Mouse (Mus musculus) MEL (cell line): ENCODE data around the gene Farsa.

ENCODE experiments used
- CHD1 ChIP-seq: IDR thresholded peaks from 2 replicates; pipeline ENCODE4 v1.6.1; 2012; ENCODE audit warnings: low read depth, mild to moderate bottlenecking, inconsistent platforms, low read length, improper control_type of control experiment
- CHD2 ChIP-seq: IDR thresholded peaks from 2 replicates; pipeline ENCODE4 v1.6.1; 2011; ENCODE audit warnings: low read length, improper control_type of control experiment
- CTCF ChIP-seq, 3 experiments: IDR thresholded peaks in 2 of 3; conservative IDR thresholded peaks in 1 of 3; 2 replicates each; pipeline ENCODE4 v1.5.1; 2011 to 2012; ENCODE audit warnings: low read length in 3 of 3, low read depth in 2 of 3, mild to moderate bottlenecking in 2 of 3, improper control_type of control experiment in 1 of 3, inconsistent platforms in 1 of 3, mixed read lengths in 1 of 3, moderate library complexity in 1 of 3; ENCODE audit not compliant: control insufficient read depth in 1 of 3, insufficient read depth in 1 of 3, poor library complexity in 1 of 3, severe bottlenecking in 1 of 3
- E2F4 ChIP-seq: IDR thresholded peaks from 2 replicates; pipeline ENCODE4 v1.6.1; 2011; ENCODE audit warnings: low read depth, low read length, improper control_type of control experiment, borderline replicate concordance
- EP300 ChIP-seq, 2 experiments: IDR thresholded peaks; 2 replicates each; pipeline ENCODE4 v1.6.1; 2011; ENCODE audit warnings: improper control_type of control experiment in 2 of 2, low read length in 2 of 2, low read depth in 1 of 2, mild to moderate bottlenecking in 1 of 2
- GATA1 ChIP-seq: IDR thresholded peaks from 2 replicates; pipeline ENCODE4 v1.6.1; 2011; ENCODE audit warnings: low read depth, low read length, improper control_type of control experiment
- MAX ChIP-seq: IDR thresholded peaks from 2 replicates; pipeline ENCODE4 v1.6.1; 2011; ENCODE audit warnings: low read length, improper control_type of control experiment
- MAZ ChIP-seq: IDR thresholded peaks from 2 replicates; pipeline ENCODE4 v1.6.1; 2012; ENCODE audit warnings: low read depth, mild to moderate bottlenecking, inconsistent platforms, low read length, improper control_type of control experiment
- NELFE ChIP-seq: IDR thresholded peaks from 2 replicates; pipeline ENCODE4 v1.6.1; 2011; ENCODE audit warnings: low read depth, low read length, improper control_type of control experiment
- POLR2A ChIP-seq, 2 experiments: IDR thresholded peaks; 2 replicates each; pipeline ENCODE4 v1.6.1; 2011 to 2012; ENCODE audit warnings: low read length in 2 of 2, mild to moderate bottlenecking in 2 of 2, control low read depth in 1 of 2, improper control_type of control experiment in 1 of 2, low read depth in 1 of 2, moderate library complexity in 1 of 2; ENCODE audit not compliant: control insufficient read depth in 1 of 2, insufficient read depth in 1 of 2, poor library complexity in 1 of 2
- SIN3A ChIP-seq: IDR thresholded peaks from 2 replicates; pipeline ENCODE4 v1.6.1; 2012; ENCODE audit warnings: low read length, improper control_type of control experiment, inconsistent platforms
- ZKSCAN1 ChIP-seq: IDR thresholded peaks from 2 replicates; pipeline ENCODE4 v1.6.1; 2012; ENCODE audit warnings: low read depth, mild to moderate bottlenecking, inconsistent platforms, low read length, improper control_type of control experiment, moderate library complexity

GRCm38 (mm10) chr8:84815547-84815946 is 41.2 kb upstream of the Farsa start:
- peak; percentile 66; the same call in 1 of the 2 replicates for TF ChIP-seq MAZ
- peak; percentile 96 to 98 (median 97) for TF ChIP-seq CTCF (IDR thresholded peaks at IDR 0.05 in 2 of 3, conservative IDR thresholded peaks at IDR 0.05 in 1 of 3; ENCODE audit: control insufficient read depth in 1 of 3, insufficient read depth in 1 of 3, low read depth in 2 of 3, low read length in 3 of 3, poor library complexity in 1 of 3, severe bottlenecking in 1 of 3)
- TF ChIP-seq POLR2A (IDR thresholded peaks at IDR 0.05; ENCODE audit: control insufficient read depth in 1 of 2, insufficient read depth in 1 of 2, low read depth in 1 of 2, low read length in 2 of 2, poor library complexity in 1 of 2), result no peak
- peak; percentile 39; the same call in 1 of the 2 replicates for TF ChIP-seq MAX
- no peak for TF ChIP-seq CHD2
- no peak for TF ChIP-seq EP300 (IDR thresholded peaks at IDR 0.05; ENCODE audit: low read depth in 1 of 2, low read length in 2 of 2)
- TF ChIP-seq SIN3A, result peak; percentile 69; the same call in 1 of the 2 replicates
- no peak for TF ChIP-seq GATA1
- TF ChIP-seq NELFE, result peak; percentile 37; the same call in 1 of the 2 replicates
- TF ChIP-seq ZKSCAN1, result no peak
- TF ChIP-seq CHD1, result no peak
- TF ChIP-seq E2F4, result no peak
